Mouse (Mus musculus) heart, embryonic 13.5 days (tissue): ENCODE measurements around the gene Med21. TPM values are rescaled to one million over a fixed set of nuclear protein-coding genes. Genes with fewer than 3 reads are reported as not detected.

Source experiments
- ATAC-seq: fragments of 200-750 bp; cut with Nextera tagmentation; 2 replicates; pipeline ENCODE4 v1.8.0; 2017; ENCODE audit warnings: moderate TSS enrichment; ENCODE audit not compliant: insufficient number of reproducible peaks, low FRiP score, low TSS enrichment; ENCODE audit errors: extremely low read depth
- H3K27ac ChIP-seq: fragments of 300-500 bp; sonication (generic); replicated peaks from 2 replicates; pipeline ENCODE4 v1.5.1; 2015; ENCODE audit warnings: moderate library complexity, mild to moderate bottlenecking, inconsistent platforms
- H3K27me3 ChIP-seq: fragments of 300-500 bp; sonication (generic); replicated peaks from 2 replicates; pipeline ENCODE4 v1.6.1; 2015; ENCODE audit warnings: mild to moderate bottlenecking, inconsistent platforms
- H3K36me3 ChIP-seq: fragments of 300-500 bp; sonication (generic); 2 replicates; pipeline ENCODE4 v1.6.1; 2015; ENCODE audit warnings: mild to moderate bottlenecking, inconsistent platforms
- H3K4me1 ChIP-seq: fragments of 300-500 bp; sonication (generic); 2 replicates; pipeline ENCODE4 v1.6.1; 2015; ENCODE audit warnings: inconsistent platforms
- H3K4me2 ChIP-seq: fragments of 300-500 bp; sonication (generic); 2 replicates; pipeline ENCODE4 v1.6.1; 2015; ENCODE audit warnings: inconsistent platforms, mild to moderate bottlenecking, moderate library complexity
- H3K4me3 ChIP-seq: fragments of 300-500 bp; sonication (generic); 2 replicates; pipeline ENCODE4 v1.5.1; 2015; ENCODE audit warnings: moderate library complexity, mild to moderate bottlenecking, inconsistent platforms
- H3K9ac ChIP-seq: fragments of 300-500 bp; sonication (generic); 2 replicates; pipeline ENCODE4 v1.6.1; 2015; ENCODE audit warnings: inconsistent platforms, mild to moderate bottlenecking, moderate library complexity
- H3K9me3 ChIP-seq: fragments of 300-500 bp; sonication (generic); 2 replicates; pipeline ENCODE4 v1.6.1; 2016; ENCODE audit warnings: inconsistent platforms
- WGBS: fragments of 180-500 bp; shearing (Covaris S2); methylation state at CpG from one replicate; pipeline ENCODE4 v1.1.7; 2015; ENCODE audit warnings: mixed read lengths; 5-methylcytosine and 5-hydroxymethylcytosine counted together
- polyA plus RNA-seq: library from polyadenylated mRNA; unstranded; fragments of >200 nt; fragmentation: Nextera tagmentation; extraction: Ambion mirVana; gene quantifications from 2 replicates; pipeline ENCODE4 v1.2.1, GENCODE M21; 2015

The Med21 gene
- polyA plus RNA-seq, 1 experiment from 2014 or later, result 139 TPM

DNA sequence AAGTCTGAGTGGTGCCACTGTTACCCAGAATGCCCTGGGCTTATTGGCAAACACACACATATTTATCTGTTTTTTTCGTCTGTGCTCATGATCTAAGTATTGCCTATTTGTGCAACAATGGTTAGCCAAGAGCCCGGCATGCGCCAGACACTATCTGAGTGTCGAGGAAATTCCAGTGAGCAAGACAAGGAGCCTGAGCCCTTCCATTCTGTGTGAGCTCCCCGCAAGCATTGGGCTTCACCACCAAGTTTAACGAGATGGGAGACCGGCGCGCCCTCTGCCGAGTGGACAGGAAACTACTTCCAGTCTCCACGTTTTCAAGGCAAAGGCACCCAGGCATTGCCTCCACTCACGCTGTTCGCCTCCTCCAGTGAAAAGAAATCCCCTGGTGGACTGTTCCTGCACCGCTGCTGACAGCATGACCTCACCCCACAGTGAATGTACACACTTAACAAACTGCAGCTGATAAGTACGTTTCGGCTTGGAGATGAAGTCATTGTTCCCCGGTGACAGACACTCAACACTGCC, 43.5 kb downstream of the Med21 start:
- peaks cover 46% of the 10 kb centered on the region for H3K4me1 ChIP-seq
- 18% methylated on average over 17 of the region's 17 CpGs for WGBS
- peak overlapping the region; percentile 45 for H3K4me2 ChIP-seq
- no peaks in the 10 kb centered on the region for H3K36me3 ChIP-seq
- H3K4me3 ChIP-seq, result no peak overlapping the region
- H3K9me3 ChIP-seq, result peaks cover 9% of the 10 kb centered on the region
- H3K27me3 ChIP-seq, result no peaks in the 10 kb centered on the region
- H3K9ac ChIP-seq, result 0 out of 2 replicates have a peak overlapping the region, but pooled peaks have one; percentile 6
- peak overlapping the region; percentile 98 for H3K27ac ChIP-seq
- peak; percentile 79; the same call in 1 of the 2 replicates for ATAC-seq

DNA sequence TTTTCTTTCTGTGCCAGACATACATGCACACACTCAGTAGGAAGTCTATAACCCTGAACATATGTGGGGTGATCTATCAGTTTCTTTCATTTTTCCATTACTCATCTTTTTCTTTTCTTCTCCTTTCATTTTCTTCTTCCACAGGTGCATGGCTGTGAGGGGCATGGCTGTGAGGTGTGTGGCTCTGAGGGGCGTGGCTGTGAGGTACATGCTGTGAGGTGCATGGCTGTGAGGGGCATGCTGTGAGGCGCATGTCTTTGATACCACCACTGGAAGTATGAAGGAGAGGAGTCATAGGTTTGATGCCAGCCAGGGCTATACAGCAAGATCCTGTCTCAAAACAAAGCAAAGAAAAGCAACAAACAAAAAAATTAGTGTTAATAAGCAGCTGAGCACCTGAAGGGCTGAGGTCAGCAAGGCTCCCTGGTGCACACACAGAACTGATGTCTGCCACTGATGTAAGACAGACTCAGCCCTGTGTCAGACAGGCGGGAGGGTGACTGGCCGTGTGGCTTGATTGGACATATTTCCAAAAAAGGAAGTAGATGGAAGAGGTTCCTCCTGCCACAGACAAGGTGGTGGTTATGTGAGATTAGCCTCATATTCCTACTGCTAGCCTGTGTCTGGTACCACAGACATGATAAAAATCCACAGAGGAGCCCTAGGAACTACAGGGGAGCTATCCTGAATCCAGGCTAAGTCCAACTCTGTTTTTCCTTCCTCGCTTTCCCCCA, 44.3 kb downstream of the Med21 start:
- 45% methylated on average over 5 of the region's 5 CpGs for WGBS
- Histone ChIP-seq H3K27me3 (no peaks in the 10 kb centered on the region), H3K4me1 (peaks cover 46% of the 10 kb centered on the region), H3K27ac (peak overlapping the region; percentile 98), H3K9me3 (peaks cover 9% of the 10 kb centered on the region), H3K4me3 (no peak overlapping the region), H3K4me2 (peak overlapping the region; percentile 45), H3K9ac (peak overlapping the region; percentile 71), H3K36me3 (no peaks in the 10 kb centered on the region)
- ATAC-seq, result peak; percentile 31; the same call in 1 of the 2 replicates

DNA sequence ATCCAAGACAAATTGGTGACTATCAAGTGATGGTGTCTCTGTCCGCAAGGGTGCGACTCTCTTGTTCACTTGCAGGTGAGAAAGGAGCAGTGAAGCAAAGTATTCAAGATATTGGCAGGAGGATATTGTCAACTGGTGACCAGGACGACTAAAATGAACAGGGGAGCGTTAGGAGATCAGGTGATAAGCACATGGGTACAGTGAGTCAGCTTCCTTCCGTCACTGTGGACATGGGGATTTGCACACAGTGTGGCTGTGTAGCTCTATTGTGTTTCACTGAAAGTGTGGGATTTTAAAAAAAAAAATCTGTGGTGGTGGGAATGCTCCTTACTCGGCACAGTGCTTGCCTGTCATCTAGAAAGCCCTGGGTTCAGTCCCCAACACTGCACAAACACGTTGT, 45.7 kb downstream of the Med21 start:
- WGBS, result 82% methylated on average over 7 of the region's 7 CpGs
- Histone ChIP-seq H3K4me1 (peaks cover 41% of the 10 kb centered on the region), H3K27ac (peak overlapping the region; percentile 98), H3K4me3 (no peak overlapping the region), H3K9me3 (peaks cover 9% of the 10 kb centered on the region), H3K4me2 (no peak overlapping the region), H3K27me3 (no peaks in the 10 kb centered on the region), H3K36me3 (no peaks in the 10 kb centered on the region), H3K9ac (no peak overlapping the region)
- ATAC-seq, result no peak

DNA sequence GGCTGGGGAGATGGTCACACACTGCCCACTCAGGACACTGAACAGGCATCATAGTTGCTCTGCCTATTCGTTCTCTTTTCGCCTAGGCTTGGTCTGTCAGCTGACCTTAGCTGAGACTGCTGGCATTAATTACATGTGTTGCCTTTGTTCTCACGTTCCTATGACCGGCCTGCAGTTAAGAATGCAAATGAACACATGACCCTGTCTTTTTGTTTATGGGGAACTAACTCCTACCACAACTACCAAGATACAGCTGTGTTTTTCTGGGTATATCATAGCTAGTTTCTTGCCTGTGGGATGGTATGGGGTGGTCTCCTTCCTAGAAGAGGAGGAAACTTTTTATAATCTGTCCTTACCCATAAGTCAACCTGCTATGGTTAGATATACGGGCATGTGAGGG, 46.5 kb downstream of the Med21 start:
- H3K9ac ChIP-seq, result no peak overlapping the region
- no peak overlapping the region for H3K4me3 ChIP-seq
- no peaks in the 10 kb centered on the region for H3K36me3 ChIP-seq
- ATAC-seq, result no peak
- WGBS, result 84% methylated on average over 5 of the region's 5 CpGs
- H3K27me3 ChIP-seq, result no peaks in the 10 kb centered on the region
- peaks cover 9% of the 10 kb centered on the region for H3K9me3 ChIP-seq
- no peak overlapping the region for H3K4me2 ChIP-seq
- H3K4me1 ChIP-seq, result peaks cover 33% of the 10 kb centered on the region
- no peak overlapping the region for H3K27ac ChIP-seq

DNA sequence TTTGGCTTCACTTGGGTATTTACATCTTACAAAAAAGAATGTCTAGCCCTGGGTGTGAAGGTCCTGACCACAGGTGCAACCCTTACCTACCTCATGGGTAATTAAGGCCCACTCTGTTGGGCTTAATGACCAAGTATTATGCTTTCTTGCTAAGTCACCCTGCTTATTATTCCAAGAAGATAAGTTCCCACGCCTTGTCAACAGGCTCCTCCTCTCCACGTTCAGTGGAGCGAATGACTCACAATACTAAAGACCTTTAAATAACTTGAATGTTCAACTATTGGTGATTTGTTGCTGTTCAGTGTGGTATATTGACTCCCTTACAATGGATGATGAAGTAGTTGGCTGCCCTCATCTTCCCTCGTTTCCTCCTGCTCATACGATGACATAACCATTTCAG, 55.4 kb downstream of the Med21 start:
- Histone ChIP-seq H3K4me3 (no peak overlapping the region), H3K27me3 (no peaks in the 10 kb centered on the region), H3K9ac (no peak overlapping the region), H3K4me1 (peaks cover 5% of the 10 kb centered on the region), H3K27ac (no peak overlapping the region), H3K9me3 (peaks cover 13% of the 10 kb centered on the region), H3K36me3 (no peaks in the 10 kb centered on the region), H3K4me2 (no peak overlapping the region)
- 71% methylated on average over 5 of the region's 5 CpGs for WGBS
- no peak for ATAC-seq

DNA sequence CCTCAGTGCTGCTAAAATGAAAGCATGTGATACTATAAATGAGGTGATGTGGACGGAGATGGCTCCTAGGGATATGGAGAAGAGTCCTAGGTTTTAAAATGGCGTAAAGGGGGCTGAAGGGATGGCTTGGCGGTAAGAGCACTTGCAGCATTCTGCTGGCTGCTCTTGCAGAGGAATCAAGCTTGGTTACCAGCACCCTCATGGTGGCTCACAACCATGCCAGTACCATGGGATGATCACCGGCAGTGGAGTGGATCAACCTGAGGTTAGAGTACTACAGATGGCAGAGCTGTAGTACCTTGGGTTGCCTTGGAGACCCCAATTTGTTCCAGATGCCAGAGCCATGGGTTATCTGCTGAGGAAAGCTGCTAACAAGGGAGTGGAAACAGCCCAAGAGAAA, 56.0 kb downstream of the Med21 start:
- H3K36me3 ChIP-seq, result no peaks in the 10 kb centered on the region
- no peak overlapping the region for H3K9ac ChIP-seq
- H3K27ac ChIP-seq, result no peak overlapping the region
- no peak overlapping the region for H3K4me2 ChIP-seq
- WGBS, result 85% methylated on average over 4 of the region's 4 CpGs
- no peak for ATAC-seq
- no peaks in the 10 kb centered on the region for H3K27me3 ChIP-seq
- peaks cover 5% of the 10 kb centered on the region for H3K4me1 ChIP-seq
- no peak overlapping the region for H3K4me3 ChIP-seq
- peaks cover 13% of the 10 kb centered on the region for H3K9me3 ChIP-seq

Other genes with a start within 250 kb of the Med21 start
- 31.2 and 31.4 TPM in 2 replicates for gene Itpr2, start 140.3 kb upstream of the Med21 start, polyA plus RNA-seq
- gene Fgfr1op2, start 65.3 kb upstream of the Med21 start, polyA plus RNA-seq, result 79.8 and 86.3 TPM in 2 replicates
- 43.4 and 50.9 TPM in 2 replicates for gene Ints13, start 64.7 kb upstream of the Med21 start, polyA plus RNA-seq
- gene Tm7sf3, start 277 bp downstream of the Med21 start, polyA plus RNA-seq, result 36.4 and 38.9 TPM in 2 replicates
- 37.9 and 41.4 TPM in 2 replicates for gene Stk38l, start 82.4 kb downstream of the Med21 start, polyA plus RNA-seq
- gene Arntl2, start 153.5 kb downstream of the Med21 start, polyA plus RNA-seq, result 2.2 and 2.5 TPM in 2 replicates
- gene Smco2, start 207.6 kb downstream of the Med21 start, polyA plus RNA-seq, result not detected in 2 replicates
- gene Ppfibp1, start 245.9 kb downstream of the Med21 start, polyA plus RNA-seq, result 47.0 and 48.6 TPM in 2 replicates